Mouse (Mus musculus) MEL (cell line): ENCODE results near the gene Iscu.

Experiments used
- CTCF ChIP-seq, 3 experiments: IDR thresholded peaks in 2 of 3; conservative IDR thresholded peaks in 1 of 3; 2 replicates each; pipeline ENCODE4 v1.5.1; 2011 to 2012; ENCODE audit warnings: low read length in 3 of 3, low read depth in 2 of 3, mild to moderate bottlenecking in 2 of 3, improper control_type of control experiment in 1 of 3, inconsistent platforms in 1 of 3, mixed read lengths in 1 of 3, moderate library complexity in 1 of 3; ENCODE audit not compliant: control insufficient read depth in 1 of 3, insufficient read depth in 1 of 3, poor library complexity in 1 of 3, severe bottlenecking in 1 of 3
- EP300 ChIP-seq, 2 experiments: IDR thresholded peaks; 2 replicates each; pipeline ENCODE4 v1.6.1; 2011; ENCODE audit warnings: improper control_type of control experiment in 2 of 2, low read length in 2 of 2, low read depth in 1 of 2, mild to moderate bottlenecking in 1 of 2
- GATA1 ChIP-seq: IDR thresholded peaks from 2 replicates; pipeline ENCODE4 v1.6.1; 2011; ENCODE audit warnings: low read depth, low read length, improper control_type of control experiment
- KAT2A ChIP-seq: conservative IDR thresholded peaks from 2 replicates; pipeline ENCODE4 v1.6.1; 2012; ENCODE audit warnings: low read depth, low read length, improper control_type of control experiment, inconsistent platforms
- MAZ ChIP-seq: IDR thresholded peaks from 2 replicates; pipeline ENCODE4 v1.6.1; 2012; ENCODE audit warnings: low read depth, mild to moderate bottlenecking, inconsistent platforms, low read length, improper control_type of control experiment
- NRF1 ChIP-seq: IDR thresholded peaks from 2 replicates; pipeline ENCODE4 v1.6.1; 2014; ENCODE audit warnings: low read depth, mild to moderate bottlenecking, inconsistent platforms, low read length, improper control_type of control experiment, moderate library complexity; ENCODE audit not compliant: poor library complexity, insufficient read depth, severe bottlenecking
- POLR2A ChIP-seq, 2 experiments: IDR thresholded peaks; 2 replicates each; pipeline ENCODE4 v1.6.1; 2011 to 2012; ENCODE audit warnings: low read length in 2 of 2, mild to moderate bottlenecking in 2 of 2, control low read depth in 1 of 2, improper control_type of control experiment in 1 of 2, low read depth in 1 of 2, moderate library complexity in 1 of 2; ENCODE audit not compliant: control insufficient read depth in 1 of 2, insufficient read depth in 1 of 2, poor library complexity in 1 of 2
- POLR2AphosphoS2 ChIP-seq: IDR thresholded peaks from 2 replicates; pipeline ENCODE4 v1.6.1; 2011; ENCODE audit warnings: low read length, improper control_type of control experiment
- TBP ChIP-seq: IDR thresholded peaks from 2 replicates; pipeline ENCODE4 v1.8.0; 2011; ENCODE audit warnings: low read depth, low read length, improper control_type of control experiment

GRCm38 (mm10) chr5:113799691-113800090 lies 27.1 kb downstream of the Iscu start:
- TF ChIP-seq NRF1 (no peak), POLR2AphosphoS2 (no peak), TBP (no peak), CTCF (IDR thresholded peaks at IDR 0.05 in 2 of 3, conservative IDR thresholded peaks at IDR 0.05 in 1 of 3; ENCODE audit: control insufficient read depth in 1 of 3, insufficient read depth in 1 of 3, low read depth in 2 of 3, low read length in 3 of 3, poor library complexity in 1 of 3, severe bottlenecking in 1 of 3) (no peak), POLR2A (IDR thresholded peaks at IDR 0.05; ENCODE audit: control insufficient read depth in 1 of 2, insufficient read depth in 1 of 2, low read depth in 1 of 2, low read length in 2 of 2, poor library complexity in 1 of 2) (no peak), EP300 (IDR thresholded peaks at IDR 0.05; ENCODE audit: low read depth in 1 of 2, low read length in 2 of 2) (no peak), MAZ (no peak), GATA1 (no peak), KAT2A (no peak)
